Mouse (Mus musculus) forebrain, embryonic 13.5 days (tissue): ENCODE results near the gene Mon2. TPM values are rescaled to one million over a fixed set of nuclear protein-coding genes. Genes with fewer than 3 reads are reported as not detected.
"Not testable (repeated sequence)": the region's sequence is repeated elsewhere in the genome, so short reads cannot be mapped to it uniquely, and the experiment has no call there.

Experiments used
- ATAC-seq: fragments of 200-750 bp; cut with Nextera tagmentation; 2 replicates; pipeline ENCODE4 v1.8.0; 2017
- H3K27ac ChIP-seq: fragments of 300-500 bp; sonication (generic); 2 replicates; pipeline ENCODE4 v1.5.1; 2015; ENCODE audit warnings: inconsistent platforms, mild to moderate bottlenecking, moderate library complexity
- H3K27me3 ChIP-seq: fragments of 300-500 bp; sonication (generic); 2 replicates; pipeline ENCODE4 v1.6.1; 2015; ENCODE audit warnings: mild to moderate bottlenecking, inconsistent platforms
- H3K36me3 ChIP-seq: fragments of 300-500 bp; sonication (generic); 2 replicates; pipeline ENCODE4 v1.6.1; 2015; ENCODE audit warnings: mild to moderate bottlenecking, inconsistent platforms; ENCODE audit not compliant: poor library complexity, severe bottlenecking
- H3K4me1 ChIP-seq: fragments of 300-500 bp; sonication (generic); 2 replicates; pipeline ENCODE4 v1.6.1; 2015; ENCODE audit warnings: inconsistent platforms
- H3K4me2 ChIP-seq: fragments of 300-500 bp; sonication (generic); 2 replicates; pipeline ENCODE4 v1.6.1; 2015; ENCODE audit warnings: inconsistent platforms, mild to moderate bottlenecking, moderate library complexity
- H3K4me3 ChIP-seq: fragments of 300-500 bp; sonication (generic); 2 replicates; pipeline ENCODE4 v1.5.1; 2015; ENCODE audit warnings: mild to moderate bottlenecking, inconsistent platforms
- H3K9ac ChIP-seq: fragments of 300-500 bp; sonication (generic); 2 replicates; pipeline ENCODE4 v1.6.1; 2015; ENCODE audit warnings: mild to moderate bottlenecking, inconsistent platforms
- H3K9me3 ChIP-seq: fragments of 300-500 bp; sonication (generic); replicated peaks from 2 replicates; pipeline ENCODE4 v1.6.1; 2016; ENCODE audit warnings: inconsistent platforms
- WGBS: fragments of 180-500 bp; shearing (Covaris S2); methylation state at CpG from one replicate; pipeline ENCODE4 v1.1.7; 2015; 5-methylcytosine and 5-hydroxymethylcytosine counted together
- polyA plus RNA-seq: library from polyadenylated mRNA; unstranded; fragments of >200 nt; fragmentation: Nextera tagmentation; extraction: Ambion mirVana; gene quantifications from 2 replicates; pipeline ENCODE4 v1.2.1, GENCODE M21; 2015

Mon2 gene
- polyA plus RNA-seq, 1 experiment from 2014 or later, result 24.7 TPM

GRCm38 (mm10) chr10:123055205-123056000 lies 20.9 kb downstream of the Mon2 start:
- Histone ChIP-seq H3K4me3 (no peak overlapping the region), H3K27me3 (no peaks in the 10 kb centered on the region), H3K4me1 (no peaks in the 10 kb centered on the region), H3K4me2 (no peak overlapping the region), H3K27ac (no peak overlapping the region), H3K9ac (no peak overlapping the region), H3K36me3 (peaks cover 12% of the 10 kb centered on the region), H3K9me3 (no peaks in the 10 kb centered on the region)
- no peak for ATAC-seq
- 87% methylated on average over 9 of the region's 9 CpGs for WGBS

- Histone ChIP-seq H3K36me3 (peaks cover 23% of the 10 kb centered on the region), H3K4me3 (no peak overlapping the region), H3K27ac (no peak overlapping the region), H3K4me2 (no peak overlapping the region), H3K9ac (no peak overlapping the region), H3K9me3 (no peaks in the 10 kb centered on the region), H3K4me1 (no peaks in the 10 kb centered on the region), H3K27me3 (no peaks in the 10 kb centered on the region)
- ATAC-seq, result no peak
- 89% methylated on average over 4 of the region's 4 CpGs for WGBS
Measured at GRCm38 (mm10) chr10:123053557-123053956, 22.7 kb downstream of the Mon2 start.

GRCm38 (mm10) chr10:123052021-123052420 lies 24.3 kb downstream of the Mon2 start:
- Histone ChIP-seq H3K36me3 (peaks cover 28% of the 10 kb centered on the region), H3K4me1 (no peaks in the 10 kb centered on the region), H3K4me3 (no peak overlapping the region), H3K9me3 (no peaks in the 10 kb centered on the region), H3K27ac (no peak overlapping the region), H3K4me2 (no peak overlapping the region), H3K9ac (no peak overlapping the region), H3K27me3 (no peaks in the 10 kb centered on the region)
- ATAC-seq, result no peak
- 83% methylated on average over 7 of the region's 7 CpGs for WGBS

- ATAC-seq, result no peak
- H3K4me2 ChIP-seq, result no peak overlapping the region
- H3K4me3 ChIP-seq, result no peak overlapping the region
- H3K9ac ChIP-seq, result no peak overlapping the region
- H3K27ac ChIP-seq, result no peak overlapping the region
- H3K9me3 ChIP-seq, result no peaks in the 10 kb centered on the region
- H3K4me1 ChIP-seq, result no peaks in the 10 kb centered on the region
- peaks cover 48% of the 10 kb centered on the region for H3K36me3 ChIP-seq
- H3K27me3 ChIP-seq, result no peaks in the 10 kb centered on the region
- 95% methylated on average over 1 of the region's 1 CpGs for WGBS
Measured at GRCm38 (mm10) chr10:123048730-123049129, 27.6 kb downstream of the Mon2 start.

GRCm38 (mm10) chr10:123039936-123040335 lies 36.4 kb downstream of the Mon2 start:
- H3K36me3 ChIP-seq, result peaks cover 61% of the 10 kb centered on the region
- no peaks in the 10 kb centered on the region for H3K27me3 ChIP-seq
- no peak for ATAC-seq
- 51% methylated on average over 2 of the region's 2 CpGs for WGBS
- H3K4me3 ChIP-seq, result no peak overlapping the region
- no peaks in the 10 kb centered on the region for H3K9me3 ChIP-seq
- no peak overlapping the region for H3K9ac ChIP-seq
- no peaks in the 10 kb centered on the region for H3K4me1 ChIP-seq
- H3K27ac ChIP-seq, result no peak overlapping the region
- H3K4me2 ChIP-seq, result no peak overlapping the region

GRCm38 (mm10) chr10:123032078-123032646 lies 44.1 kb downstream of the Mon2 start:
- no peak overlapping the region for H3K4me3 ChIP-seq
- H3K27ac ChIP-seq, result no peak overlapping the region
- 90% methylated on average over 14 of the region's 14 CpGs for WGBS
- no peaks in the 10 kb centered on the region for H3K4me1 ChIP-seq
- no peaks in the 10 kb centered on the region for H3K27me3 ChIP-seq
- H3K4me2 ChIP-seq, result no peak overlapping the region
- H3K9ac ChIP-seq, result no peak overlapping the region
- H3K36me3 ChIP-seq, result peaks cover 78% of the 10 kb centered on the region
- ATAC-seq, result no peak
- H3K9me3 ChIP-seq, result no peaks in the 10 kb centered on the region

GRCm38 (mm10) chr10:123031449-123031848 lies 44.9 kb downstream of the Mon2 start:
- H3K27ac ChIP-seq, result no peak overlapping the region
- H3K4me1 ChIP-seq, result no peaks in the 10 kb centered on the region
- H3K9me3 ChIP-seq, result no peaks in the 10 kb centered on the region
- ATAC-seq, result no peak
- no peak overlapping the region for H3K9ac ChIP-seq
- H3K4me3 ChIP-seq, result no peak overlapping the region
- H3K27me3 ChIP-seq, result no peaks in the 10 kb centered on the region
- H3K4me2 ChIP-seq, result no peak overlapping the region
- H3K36me3 ChIP-seq, result peaks cover 77% of the 10 kb centered on the region
- 95% methylated on average over 8 of the region's 8 CpGs for WGBS

GRCm38 (mm10) chr10:123030589-123030988 lies 45.7 kb downstream of the Mon2 start:
- Histone ChIP-seq H3K27me3 (no peaks in the 10 kb centered on the region), H3K4me1 (no peaks in the 10 kb centered on the region), H3K9ac (no peak overlapping the region), H3K27ac (no peak overlapping the region), H3K4me3 (no peak overlapping the region), H3K9me3 (no peaks in the 10 kb centered on the region), H3K36me3 (peaks cover 78% of the 10 kb centered on the region), H3K4me2 (no peak overlapping the region)
- whole genome bisulfite sequencing, result 92% methylated on average over 9 of the region's 9 CpGs
- no peak for ATAC-seq

GRCm38 (mm10) chr10:123028949-123029348 lies 47.4 kb downstream of the Mon2 start:
- H3K9ac ChIP-seq, result no peak overlapping the region
- ATAC-seq, result no peak
- peaks cover 75% of the 10 kb centered on the region for H3K36me3 ChIP-seq
- no peaks in the 10 kb centered on the region for H3K4me1 ChIP-seq
- H3K4me2 ChIP-seq, result no peak overlapping the region
- no peaks in the 10 kb centered on the region for H3K27me3 ChIP-seq
- no peaks in the 10 kb centered on the region for H3K9me3 ChIP-seq
- WGBS, result 94% methylated on average over 4 of the region's 4 CpGs
- H3K27ac ChIP-seq, result no peak overlapping the region
- no peak overlapping the region for H3K4me3 ChIP-seq

- not testable (repeated sequence) for H3K9ac ChIP-seq, H3K4me2 ChIP-seq, ATAC-seq, H3K4me3 ChIP-seq, H3K4me1 ChIP-seq, H3K27ac ChIP-seq, H3K27me3 ChIP-seq, H3K9me3 ChIP-seq
- peaks cover 76% of the 10 kb centered on the region for H3K36me3 ChIP-seq
- 94% methylated on average over 4 of the region's 4 CpGs for WGBS
Measured at GRCm38 (mm10) chr10:123026736-123027135, 49.6 kb downstream of the Mon2 start.

GRCm38 (mm10) chr10:123013435-123013834 lies 62.9 kb downstream of the Mon2 start:
- no peaks in the 10 kb centered on the region for H3K9me3 ChIP-seq
- H3K9ac ChIP-seq, result no peak overlapping the region
- ATAC-seq, result peak; percentile 19; the same call in 1 of the 2 replicates
- H3K4me2 ChIP-seq, result no peak overlapping the region
- 49% methylated on average over 18 of the region's 18 CpGs for WGBS
- no peak overlapping the region for H3K4me3 ChIP-seq
- peaks cover 63% of the 10 kb centered on the region for H3K36me3 ChIP-seq
- H3K27ac ChIP-seq, result no peak overlapping the region
- H3K27me3 ChIP-seq, result no peaks in the 10 kb centered on the region
- H3K4me1 ChIP-seq, result no peaks in the 10 kb centered on the region

GRCm38 (mm10) chr10:123011421-123011820 lies 64.9 kb downstream of the Mon2 start:
- no peaks in the 10 kb centered on the region for H3K9me3 ChIP-seq
- H3K27me3 ChIP-seq, result no peaks in the 10 kb centered on the region
- no peak overlapping the region for H3K4me3 ChIP-seq
- H3K4me1 ChIP-seq, result no peaks in the 10 kb centered on the region
- WGBS, result 96% methylated on average over 1 of the region's 1 CpGs
- H3K36me3 ChIP-seq, result peaks cover 70% of the 10 kb centered on the region
- H3K4me2 ChIP-seq, result no peak overlapping the region
- no peak overlapping the region for H3K27ac ChIP-seq
- no peak for ATAC-seq
- no peak overlapping the region for H3K9ac ChIP-seq
